Mouse (Mus musculus) MEL (cell line): ENCODE measurements around the gene Pcsk4. TPM values are rescaled to one million over a fixed set of nuclear protein-coding genes. Genes with fewer than 3 reads are reported as not detected.

Experiments used
- DNase-seq: peaks from one replicate; pipeline ENCODE4 v3.0.0; 2011; ENCODE audit warnings: low read depth, low spot score
- H3K27ac ChIP-seq: 2 replicates; pipeline ENCODE4 v1.5.1; 2012; ENCODE audit warnings: low read depth, mild to moderate bottlenecking, control low read depth, low read length, moderate library complexity; ENCODE audit not compliant: control insufficient read depth
- H3K27me3 ChIP-seq, 2 experiments: fragments of 150-350 bp in 1 of 2; sonication (generic) in 1 of 2; 2 replicates each; pipeline ENCODE4 v1.6.1; 2012; ENCODE audit warnings: low read length in 2 of 2, mild to moderate bottlenecking in 2 of 2, improper control_type of control experiment in 1 of 2, moderate library complexity in 1 of 2; ENCODE audit not compliant: insufficient read depth in 2 of 2, control insufficient read depth in 1 of 2
- H3K36me3 ChIP-seq, 2 experiments: 2 replicates each; pipeline ENCODE4 v1.6.1; 2012 to 2014; ENCODE audit warnings: low read length in 2 of 2, improper control_type of control experiment in 1 of 2, inconsistent platforms in 1 of 2, mild to moderate bottlenecking in 1 of 2; ENCODE audit not compliant: insufficient read depth in 2 of 2, control insufficient read depth in 1 of 2
- H3K4me1 ChIP-seq, 2 experiments: fragments of 150-350 bp in 1 of 2; sonication (generic) in 1 of 2; 2 replicates each; pipeline ENCODE4 v1.6.1; 2012; ENCODE audit warnings: low read length in 2 of 2, improper control_type of control experiment in 1 of 2, mild to moderate bottlenecking in 1 of 2; ENCODE audit not compliant: insufficient read depth in 2 of 2, control insufficient read depth in 1 of 2
- H3K4me3 ChIP-seq, 2 experiments: fragments of 150-350 bp in 1 of 2; sonication (generic) in 1 of 2; 2 replicates each; pipeline ENCODE4 v1.5.1; 2012; ENCODE audit warnings: low read depth in 2 of 2, low read length in 2 of 2, mild to moderate bottlenecking in 2 of 2, moderate library complexity in 2 of 2, control low read depth in 1 of 2, improper control_type of control experiment in 1 of 2; ENCODE audit not compliant: control insufficient read depth in 1 of 2, insufficient read depth in 1 of 2
- H3K79me2 ChIP-seq: 2 replicates; pipeline ENCODE4 v1.6.1; 2012; ENCODE audit warnings: mild to moderate bottlenecking, low read length, moderate library complexity; ENCODE audit not compliant: control insufficient read depth, poor library complexity, insufficient read depth
- H3K9ac ChIP-seq: 2 replicates; pipeline ENCODE4 v1.6.1; 2012; ENCODE audit warnings: low read depth, mild to moderate bottlenecking, control low read depth, low read length, moderate library complexity; ENCODE audit not compliant: control insufficient read depth, poor library complexity, severe bottlenecking
- H3K9me3 ChIP-seq: fragments of 150-350 bp; sonication (generic); replicated peaks from 2 replicates; pipeline ENCODE4 v1.6.1; 2012; ENCODE audit warnings: mild to moderate bottlenecking, low read length, improper control_type of control experiment, moderate library complexity; ENCODE audit not compliant: insufficient read depth
- CHD2 ChIP-seq: IDR thresholded peaks from 2 replicates; pipeline ENCODE4 v1.6.1; 2011; ENCODE audit warnings: low read length, improper control_type of control experiment
- CTCF ChIP-seq, 3 experiments: IDR thresholded peaks in 2 of 3; conservative IDR thresholded peaks in 1 of 3; 2 replicates each; pipeline ENCODE4 v1.5.1; 2011 to 2012; ENCODE audit warnings: low read length in 3 of 3, low read depth in 2 of 3, mild to moderate bottlenecking in 2 of 3, improper control_type of control experiment in 1 of 3, inconsistent platforms in 1 of 3, mixed read lengths in 1 of 3, moderate library complexity in 1 of 3; ENCODE audit not compliant: control insufficient read depth in 1 of 3, insufficient read depth in 1 of 3, poor library complexity in 1 of 3, severe bottlenecking in 1 of 3
- EP300 ChIP-seq, 2 experiments: IDR thresholded peaks; 2 replicates each; pipeline ENCODE4 v1.6.1; 2011; ENCODE audit warnings: improper control_type of control experiment in 2 of 2, low read length in 2 of 2, low read depth in 1 of 2, mild to moderate bottlenecking in 1 of 2
- GABPA ChIP-seq: IDR thresholded peaks from 2 replicates; pipeline ENCODE4 v1.6.1; 2012; ENCODE audit warnings: low read depth, mild to moderate bottlenecking, inconsistent platforms, low read length, improper control_type of control experiment, moderate library complexity
- GATA1 ChIP-seq: IDR thresholded peaks from 2 replicates; pipeline ENCODE4 v1.6.1; 2011; ENCODE audit warnings: low read depth, low read length, improper control_type of control experiment
- HCFC1 ChIP-seq: IDR thresholded peaks from 2 replicates; pipeline ENCODE4 v1.6.1; 2012; ENCODE audit warnings: low read depth, mild to moderate bottlenecking, inconsistent platforms, low read length, improper control_type of control experiment, moderate library complexity
- MAFK ChIP-seq: IDR thresholded peaks from 2 replicates; pipeline ENCODE4 v1.6.1; 2011; ENCODE audit warnings: low read depth, mild to moderate bottlenecking, low read length, improper control_type of control experiment, borderline replicate concordance
- MEF2A ChIP-seq: IDR thresholded peaks from 2 replicates; pipeline ENCODE4 v1.6.1; 2014; ENCODE audit warnings: low read depth, mild to moderate bottlenecking, inconsistent platforms, low read length, improper control_type of control experiment; ENCODE audit not compliant: poor library complexity, insufficient replicate concordance, severe bottlenecking; ENCODE audit errors: extremely low read depth
- MXI1 ChIP-seq: IDR thresholded peaks from 2 replicates; pipeline ENCODE4 v1.6.1; 2011; ENCODE audit warnings: mild to moderate bottlenecking, low read depth, low read length, improper control_type of control experiment
- MYB ChIP-seq: IDR thresholded peaks from 2 replicates; pipeline ENCODE4 v1.6.1; 2011; ENCODE audit warnings: mild to moderate bottlenecking, low read depth, low read length, improper control_type of control experiment
- MYC ChIP-seq: IDR thresholded peaks from 2 replicates; pipeline ENCODE4 v1.6.1; 2011; ENCODE audit warnings: low read depth, mild to moderate bottlenecking, low read length, improper control_type of control experiment, moderate library complexity
- NRF1 ChIP-seq: IDR thresholded peaks from 2 replicates; pipeline ENCODE4 v1.6.1; 2014; ENCODE audit warnings: low read depth, mild to moderate bottlenecking, inconsistent platforms, low read length, improper control_type of control experiment, moderate library complexity; ENCODE audit not compliant: poor library complexity, insufficient read depth, severe bottlenecking
- POLR2AphosphoS2 ChIP-seq: IDR thresholded peaks from 2 replicates; pipeline ENCODE4 v1.6.1; 2011; ENCODE audit warnings: low read length, improper control_type of control experiment
- TCF12 ChIP-seq: IDR thresholded peaks from 2 replicates; pipeline ENCODE4 v1.6.1; 2014; ENCODE audit warnings: low read depth, mild to moderate bottlenecking, inconsistent platforms, low read length, improper control_type of control experiment, moderate library complexity
- UBTF ChIP-seq: IDR thresholded peaks from 2 replicates; pipeline ENCODE4 v1.6.1; 2012; ENCODE audit warnings: low read depth, mild to moderate bottlenecking, inconsistent platforms, low read length, improper control_type of control experiment, moderate library complexity, borderline replicate concordance; ENCODE audit not compliant: insufficient read depth
- USF1 ChIP-seq: IDR thresholded peaks from 2 replicates; pipeline ENCODE4 v1.6.1; 2014; ENCODE audit warnings: low read depth, mild to moderate bottlenecking, inconsistent platforms, low read length, improper control_type of control experiment, moderate library complexity
- USF2 ChIP-seq, 2 experiments: IDR thresholded peaks; 2 replicates each; pipeline ENCODE4 v1.6.1; 2011 to 2012; ENCODE audit warnings: improper control_type of control experiment in 2 of 2, low read length in 2 of 2, borderline replicate concordance in 1 of 2, inconsistent platforms in 1 of 2, low read depth in 1 of 2, mild to moderate bottlenecking in 1 of 2; ENCODE audit not compliant: insufficient read depth in 1 of 2
- ZKSCAN1 ChIP-seq: IDR thresholded peaks from 2 replicates; pipeline ENCODE4 v1.6.1; 2012; ENCODE audit warnings: low read depth, mild to moderate bottlenecking, inconsistent platforms, low read length, improper control_type of control experiment, moderate library complexity
- ZNF384 ChIP-seq: IDR thresholded peaks from 2 replicates; pipeline ENCODE4 v1.6.1; 2012; ENCODE audit warnings: low read depth, mild to moderate bottlenecking, inconsistent platforms, low read length, improper control_type of control experiment
- polyA plus RNA-seq, 2 experiments: library from polyadenylated mRNA; stranded (reverse) in 1 of 2; unstranded in 1 of 2; fragments of >175 nt in 1 of 2; fragments of >200 nt in 1 of 2; gene quantifications; 2 replicates each; pipeline versions ENCODE4 v1.2.1 to v1.2.4; 2012; ENCODE audit warnings: low replicate concordance in 2 of 2, low read depth in 1 of 2; ENCODE audit not compliant: insufficient read length in 2 of 2, insufficient read depth in 1 of 2, missing spikeins in 1 of 2
- total RNA-seq: library from RNA; depleted of rRNA; stranded (reverse); fragments of 300-350 nt; gene quantifications from 2 replicates; pipeline ENCODE4 v1.2.3, GENCODE M21; 2012

The Pcsk4 gene
- total and polyA plus RNA-seq, 3 experiments, result 6.5 to 23.1 TPM; not detected in 1

DNA sequence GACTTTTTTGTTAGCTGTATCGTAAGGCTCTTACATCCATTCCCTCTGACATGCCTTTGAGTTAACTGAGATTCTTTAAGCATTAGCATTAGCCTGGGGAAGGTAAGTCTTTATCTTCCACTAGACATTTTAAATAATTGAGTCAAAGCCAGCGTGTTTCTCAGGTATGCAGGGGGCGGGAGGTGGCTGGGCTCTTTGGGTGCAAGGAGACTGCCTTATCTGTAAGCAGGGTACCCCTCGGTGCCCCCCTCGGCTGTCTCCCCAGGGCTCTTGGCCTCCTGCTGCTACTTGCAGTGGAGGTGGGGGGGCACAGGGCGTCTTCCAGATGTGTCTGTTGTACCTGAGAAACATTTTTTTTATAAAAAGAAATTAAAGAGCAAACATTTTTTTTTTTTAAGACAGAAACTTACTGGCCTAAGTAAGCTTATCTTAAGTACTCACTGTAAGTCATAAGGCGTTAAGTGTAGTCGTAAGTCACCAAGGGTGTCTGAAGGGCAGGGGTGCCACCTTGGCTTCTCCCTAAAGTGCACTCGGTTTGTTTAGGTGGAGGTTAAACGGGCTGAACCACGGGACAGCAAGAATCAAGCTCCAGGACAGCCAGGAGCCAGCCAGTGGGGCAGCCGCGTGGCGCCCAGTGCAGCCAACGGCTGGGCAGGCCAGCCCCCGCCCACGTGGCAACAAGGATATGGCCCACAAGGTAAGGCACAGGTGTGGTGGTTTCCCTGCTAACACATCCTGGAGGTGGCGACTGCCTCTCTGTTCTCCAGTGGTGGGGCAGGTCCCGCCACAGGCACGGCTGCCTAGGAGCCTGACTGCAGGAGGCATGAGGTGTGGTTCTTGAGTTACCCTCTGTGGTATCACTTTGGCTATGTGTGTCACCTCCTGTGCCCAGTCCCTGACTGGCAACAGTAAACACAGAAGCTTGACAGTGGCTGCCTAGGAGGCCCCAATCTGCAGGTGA, 46.5 kb downstream of the Pcsk4 start:
- Histone ChIP-seq H3K27me3 (no peaks in the 10 kb centered on the region), H3K9ac (no peak overlapping the region), H3K9me3 (no peaks in the 10 kb centered on the region), H3K4me3 (no peak overlapping the region), H3K27ac (no peak overlapping the region), H3K36me3 (peaks cover 0 to 20% of the 10 kb centered on the region in 2 experiments; a peak in 2 of 4 replicates), H3K4me1 (no peaks in the 10 kb centered on the region), H3K79me2 (no peaks in the 10 kb centered on the region)
- no peak for DNase-seq
- TF ChIP-seq ZNF384, result no peak
- no peak for TF ChIP-seq EP300 (IDR thresholded peaks at IDR 0.05; ENCODE audit: low read depth in 1 of 2, low read length in 2 of 2)
- TF ChIP-seq GABPA, result no peak
- no peak for TF ChIP-seq GATA1
- TF ChIP-seq UBTF, result no peak
- no peak for TF ChIP-seq USF2 (IDR thresholded peaks at IDR 0.05; ENCODE audit: borderline replicate concordance in 1 of 2, insufficient read depth in 1 of 2, low read depth in 1 of 2, low read length in 2 of 2)
- TF ChIP-seq MYB, result no peak
- no peak for TF ChIP-seq NRF1
- no peak for TF ChIP-seq MEF2A
- TF ChIP-seq MYC, result no peak
- no peak for TF ChIP-seq HCFC1
- TF ChIP-seq USF1, result no peak
- TF ChIP-seq CTCF (IDR thresholded peaks at IDR 0.05 in 2 of 3, conservative IDR thresholded peaks at IDR 0.05 in 1 of 3; ENCODE audit: control insufficient read depth in 1 of 3, insufficient read depth in 1 of 3, low read depth in 2 of 3, low read length in 3 of 3, poor library complexity in 1 of 3, severe bottlenecking in 1 of 3), result no peak
- no peak for TF ChIP-seq TCF12
- no peak for TF ChIP-seq POLR2AphosphoS2
- no peak for TF ChIP-seq MXI1
- TF ChIP-seq CHD2, result no peak
- no peak for TF ChIP-seq MAFK
- TF ChIP-seq ZKSCAN1, result no peak
